Mouse (Mus musculus) limb, embryonic 13.5 days (tissue): ENCODE measurements around the gene Gm47791. TPM values are rescaled to one million over a fixed set of nuclear protein-coding genes. Genes with fewer than 3 reads are reported as not detected.
A peak's percentile ranks its signal among the peaks of the same experiment; 100 is the strongest.

Experiments
- ATAC-seq: fragments of 200-750 bp; cut with Nextera tagmentation; 2 replicates; pipeline ENCODE4 v1.8.0; 2017; ENCODE audit warnings: low read depth, moderate number of reproducible peaks, moderate TSS enrichment; ENCODE audit not compliant: low FRiP score
- H3K27ac ChIP-seq: fragments of 300-500 bp; sonication (generic); 2 replicates; pipeline ENCODE4 v1.5.1; 2015; ENCODE audit warnings: inconsistent platforms, mild to moderate bottlenecking, moderate library complexity
- H3K27me3 ChIP-seq: fragments of 300-500 bp; sonication (generic); 2 replicates; pipeline ENCODE4 v1.6.1; 2015; ENCODE audit warnings: mild to moderate bottlenecking, inconsistent platforms
- H3K36me3 ChIP-seq: fragments of 300-500 bp; sonication (generic); 2 replicates; pipeline ENCODE4 v1.6.1; 2015; ENCODE audit warnings: inconsistent platforms, mild to moderate bottlenecking, moderate library complexity
- H3K4me1 ChIP-seq: fragments of 300-500 bp; sonication (generic); 2 replicates; pipeline ENCODE4 v1.6.1; 2015; ENCODE audit warnings: inconsistent platforms
- H3K4me2 ChIP-seq: fragments of 300-500 bp; sonication (generic); replicated peaks from 2 replicates; pipeline ENCODE4 v1.6.1; 2015; ENCODE audit warnings: inconsistent platforms, mild to moderate bottlenecking, moderate library complexity
- H3K4me3 ChIP-seq: fragments of 300-500 bp; sonication (generic); 2 replicates; pipeline ENCODE4 v1.5.1; 2015; ENCODE audit warnings: moderate library complexity, mild to moderate bottlenecking, inconsistent platforms
- H3K9ac ChIP-seq: fragments of 300-500 bp; sonication (generic); 2 replicates; pipeline ENCODE4 v1.6.1; 2015; ENCODE audit warnings: mild to moderate bottlenecking, inconsistent platforms
- H3K9me3 ChIP-seq: fragments of 300-500 bp; sonication (generic); 2 replicates; pipeline ENCODE4 v1.6.1; 2016; ENCODE audit warnings: inconsistent platforms
- WGBS: fragments of 180-500 bp; shearing (Covaris S2); methylation state at CpG from one replicate; pipeline ENCODE4 v1.1.7; 2015; 5-methylcytosine and 5-hydroxymethylcytosine counted together
- polyA plus RNA-seq: library from polyadenylated mRNA; unstranded; fragments of >200 nt; fragmentation: Nextera tagmentation; extraction: Ambion mirVana; gene quantifications from 2 replicates; pipeline ENCODE4 v1.2.1, GENCODE M21; 2015

Gm47791 gene
- polyA plus RNA-seq, result not detected in 2 replicates

DNA sequence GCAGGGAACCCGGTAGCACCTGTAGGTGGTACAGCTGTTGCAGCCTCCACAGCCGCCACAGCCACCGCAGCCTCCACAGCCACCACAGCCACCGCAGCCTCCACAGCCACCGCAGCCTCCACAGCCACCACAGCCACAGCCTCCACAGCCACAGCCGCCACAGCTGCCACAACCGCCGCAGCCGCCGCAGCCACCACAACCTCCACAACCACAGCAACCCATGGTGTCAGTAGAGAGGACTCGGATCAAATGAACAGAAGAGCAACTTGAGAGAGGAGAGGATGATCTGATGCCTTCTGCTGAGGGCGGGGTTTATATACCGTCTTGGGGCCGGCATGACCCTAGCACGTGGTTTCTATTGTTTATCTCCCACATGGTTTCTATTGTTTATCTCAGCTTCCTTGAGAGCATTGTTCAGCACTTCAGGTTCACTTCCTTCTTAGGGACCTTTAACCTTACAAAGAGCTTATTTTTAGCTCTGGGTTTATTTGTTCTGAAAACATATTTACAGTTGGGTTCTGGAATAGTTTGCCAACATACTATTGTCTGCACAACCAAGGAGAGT is at the start of gene Gm47791:
Gene Gm47791, minus strand, starts transcription at position 222 of the 565 bp plus-strand sequence.
- H3K36me3 ChIP-seq, result no peaks in the 10 kb centered on the region
- H3K9ac ChIP-seq, result no peak within 1 kb of the TSS
- no peak within 1 kb of the TSS for H3K4me2 ChIP-seq
- H3K4me1 ChIP-seq, result no peaks in the 10 kb centered on the region; the same call in 1 of the 2 replicates
- H3K27ac ChIP-seq, result no peak within 1 kb of the TSS
- H3K4me3 ChIP-seq, result no peak within 1 kb of the TSS
- no peak for ATAC-seq
- H3K27me3 ChIP-seq, result no peaks in the 10 kb centered on the region
- 0 out of 2 replicates have a peak, but pooled peaks cover 4% of the 10 kb centered on the region for H3K9me3 ChIP-seq
- WGBS, result 83% methylated on average over 15 of the region's 15 CpGs

DNA sequence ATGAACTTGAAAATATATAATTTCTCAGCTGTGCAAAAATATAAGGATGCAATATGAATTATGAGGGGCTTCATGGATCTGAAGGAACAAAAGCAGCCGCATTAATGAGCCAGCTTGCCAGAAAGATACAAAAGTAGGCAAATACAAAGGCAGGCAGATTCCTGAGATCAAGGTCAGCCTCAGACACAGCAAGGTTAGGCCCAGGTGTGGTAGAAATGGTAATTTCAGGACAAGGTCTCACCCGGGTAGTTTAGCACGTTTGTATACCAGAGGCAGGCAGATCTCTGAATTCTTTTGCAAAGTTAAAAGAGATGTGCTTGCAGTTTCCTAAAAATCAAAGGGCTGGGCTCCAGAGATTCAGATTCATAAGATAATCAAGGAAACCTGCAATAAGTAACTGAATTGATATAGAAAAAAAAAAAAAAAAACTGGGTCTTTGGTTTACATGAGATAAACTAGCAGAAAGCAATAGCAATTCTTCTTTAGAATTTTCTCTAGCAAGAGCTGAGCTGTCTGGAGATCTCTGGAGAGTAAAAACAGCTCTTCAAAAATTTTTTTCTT is 49.7 kb upstream of the Gm47791 start:
- no peak for ATAC-seq
- WGBS, result 69% methylated on average over 3 of the region's 3 CpGs
- H3K9ac ChIP-seq, result no peak overlapping the region
- 0 out of 2 replicates have a peak overlapping the region, but pooled peaks have one; percentile 28 for H3K4me2 ChIP-seq
- no peak overlapping the region for H3K4me3 ChIP-seq
- no peak overlapping the region for H3K27ac ChIP-seq
- H3K9me3 ChIP-seq, result no peaks in the 10 kb centered on the region
- H3K27me3 ChIP-seq, result no peaks in the 10 kb centered on the region
- no peaks in the 10 kb centered on the region for H3K36me3 ChIP-seq
- peaks cover 7% of the 10 kb centered on the region; the same call in 1 of the 2 replicates for H3K4me1 ChIP-seq

DNA sequence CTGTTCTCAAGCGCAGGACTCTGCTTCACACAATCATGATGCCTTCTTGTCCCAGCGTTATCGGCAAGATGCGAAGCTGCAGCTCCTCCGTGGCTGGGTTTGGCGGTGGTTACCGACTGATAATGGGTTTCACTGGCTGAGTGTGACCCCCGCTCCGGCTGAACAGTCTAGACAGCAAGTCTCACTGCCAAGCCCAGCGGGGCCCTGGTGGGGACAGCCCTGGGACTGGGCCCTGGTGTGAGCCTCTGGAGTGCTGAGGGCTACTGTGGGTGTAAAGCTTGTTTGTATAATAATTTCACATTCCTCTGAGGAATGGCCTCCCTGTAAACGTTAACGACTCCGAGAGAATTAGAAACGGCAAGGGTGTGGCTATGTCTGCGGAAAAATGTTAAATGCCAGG is 49.1 kb upstream of the Gm47791 start:
- Histone ChIP-seq H3K27ac (peak overlapping the region; percentile 28; the same call in 1 of the 2 replicates), H3K36me3 (no peaks in the 10 kb centered on the region), H3K4me2 (peak overlapping the region; percentile 28; the same call in 1 of the 2 replicates), H3K27me3 (no peaks in the 10 kb centered on the region), H3K4me1 (peaks cover 7% of the 10 kb centered on the region; the same call in 1 of the 2 replicates), H3K9me3 (no peaks in the 10 kb centered on the region), H3K9ac (no peak overlapping the region), H3K4me3 (no peak overlapping the region)
- no peak for ATAC-seq
- WGBS, result 44% methylated on average over 15 of the region's 15 CpGs

DNA sequence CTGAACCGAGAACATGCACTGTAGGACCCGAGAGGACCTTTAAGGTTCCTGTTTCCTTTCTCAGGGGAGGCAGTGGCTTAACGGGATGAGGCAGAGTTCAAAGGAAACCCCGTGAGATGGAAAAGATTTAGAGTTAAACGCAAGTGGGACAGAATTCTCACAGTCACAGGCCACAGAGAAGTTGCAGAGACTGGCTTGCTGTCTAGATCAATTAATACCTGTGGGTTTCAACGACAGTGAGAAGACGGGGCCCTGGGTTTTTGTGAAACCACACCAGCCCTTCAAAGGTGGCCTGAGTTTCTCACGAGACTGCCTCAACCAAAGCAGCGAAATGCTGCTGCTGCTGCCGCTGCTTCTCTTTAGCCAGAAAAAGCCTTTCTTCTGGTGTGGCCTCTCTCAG is 48.3 kb upstream of the Gm47791 start:
- 40% methylated on average over 10 of the region's 10 CpGs for WGBS
- Histone ChIP-seq H3K4me3 (no peak overlapping the region), H3K36me3 (no peaks in the 10 kb centered on the region), H3K27me3 (no peaks in the 10 kb centered on the region), H3K4me1 (peaks cover 7% of the 10 kb centered on the region; the same call in 1 of the 2 replicates), H3K9me3 (no peaks in the 10 kb centered on the region), H3K9ac (no peak overlapping the region), H3K4me2 (no peak overlapping the region), H3K27ac (no peak overlapping the region)
- no peak for ATAC-seq

DNA sequence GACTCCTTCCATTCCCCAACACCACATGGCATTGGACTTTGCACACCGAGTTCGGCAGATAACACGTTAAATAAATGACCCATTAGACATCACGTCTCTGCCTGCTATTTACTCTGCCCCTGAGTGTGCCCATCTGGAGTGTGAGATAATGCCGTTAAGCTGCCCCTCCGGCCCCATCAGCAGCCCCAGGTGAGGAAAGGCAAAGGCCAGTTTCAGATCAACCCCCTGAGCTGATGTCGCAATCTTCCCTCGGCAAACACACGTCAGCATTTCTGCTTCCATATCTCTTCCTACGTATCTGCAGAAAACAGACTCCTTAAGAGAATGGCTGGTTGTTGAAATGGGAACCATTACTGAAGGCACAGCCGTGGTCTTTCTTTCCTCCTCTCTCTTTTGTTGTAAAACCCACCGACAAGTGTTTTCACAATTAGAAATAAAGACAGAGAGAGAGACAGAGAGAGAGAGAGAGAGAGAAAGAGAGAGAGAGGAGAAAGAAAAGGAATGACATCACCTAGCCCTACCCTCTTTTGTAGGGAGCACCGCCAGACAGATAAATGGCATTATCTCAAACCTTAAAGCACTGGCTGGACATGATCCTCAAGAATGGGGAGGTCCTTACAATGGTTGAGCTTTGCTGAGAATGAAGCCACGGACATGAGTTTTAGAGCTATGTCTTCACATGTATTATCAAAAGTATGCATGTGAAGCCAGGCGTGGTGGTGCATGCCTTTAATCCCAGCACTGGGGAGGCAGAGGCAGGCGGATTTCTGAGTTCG is 45.1 kb upstream of the Gm47791 start:
- H3K36me3 ChIP-seq, result no peaks in the 10 kb centered on the region
- WGBS, result 75% methylated on average over 17 of the region's 17 CpGs
- H3K4me3 ChIP-seq, result no peak overlapping the region
- H3K27ac ChIP-seq, result no peak overlapping the region
- no peak for ATAC-seq
- no peaks in the 10 kb centered on the region for H3K27me3 ChIP-seq
- no peak overlapping the region for H3K4me2 ChIP-seq
- peaks cover 7% of the 10 kb centered on the region; the same call in 1 of the 2 replicates for H3K4me1 ChIP-seq
- no peaks in the 10 kb centered on the region for H3K9me3 ChIP-seq
- H3K9ac ChIP-seq, result no peak overlapping the region

DNA sequence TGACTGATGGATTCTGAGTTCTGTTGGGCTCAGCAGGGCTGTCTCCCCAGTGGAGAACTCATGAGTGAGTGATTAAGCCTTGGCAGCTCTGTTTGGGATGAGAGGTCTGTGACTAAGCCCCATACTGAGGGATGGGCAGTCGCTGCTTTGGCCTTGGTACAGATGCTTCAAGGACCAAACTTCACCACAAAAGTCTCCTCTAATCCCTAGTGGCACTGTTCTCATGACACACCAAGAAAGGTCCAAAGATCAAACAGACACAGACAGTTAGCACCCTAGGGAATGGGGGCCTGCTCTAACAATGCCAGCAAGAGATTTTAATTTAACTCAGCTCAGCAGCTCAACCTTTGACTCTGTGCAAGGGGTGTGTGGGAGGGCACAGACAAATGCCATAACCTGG is 40.7 kb upstream of the Gm47791 start:
- no peak overlapping the region for H3K4me2 ChIP-seq
- H3K4me3 ChIP-seq, result no peak overlapping the region
- no peaks in the 10 kb centered on the region for H3K9me3 ChIP-seq
- H3K4me1 ChIP-seq, result peaks cover 4% of the 10 kb centered on the region; the same call in 1 of the 2 replicates
- H3K36me3 ChIP-seq, result no peaks in the 10 kb centered on the region
- no peak overlapping the region for H3K27ac ChIP-seq
- WGBS, result 65% methylated on average over 1 of the region's 1 CpGs
- ATAC-seq, result no peak
- H3K27me3 ChIP-seq, result no peaks in the 10 kb centered on the region
- no peak overlapping the region for H3K9ac ChIP-seq

DNA sequence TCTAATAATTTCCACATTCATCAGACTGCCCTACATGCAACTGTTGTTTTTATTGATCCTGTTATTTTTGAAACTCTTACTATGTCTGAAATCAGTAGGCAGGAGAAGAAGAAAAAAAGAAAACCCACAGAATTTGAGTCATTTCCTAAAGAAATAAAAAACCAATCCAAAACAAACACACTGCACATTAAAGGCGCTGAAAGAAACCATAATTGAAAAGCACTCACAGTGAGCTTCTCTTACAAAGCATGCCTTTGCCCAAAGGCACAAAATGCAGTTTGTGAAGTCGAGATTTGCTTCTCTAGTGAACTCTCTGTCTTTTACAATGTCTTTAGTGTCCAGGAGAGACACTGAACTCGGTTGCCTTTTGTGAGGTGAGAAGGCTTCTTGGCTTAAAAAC is 37.5 kb upstream of the Gm47791 start:
- H3K4me2 ChIP-seq, result no peak overlapping the region
- H3K27me3 ChIP-seq, result no peaks in the 10 kb centered on the region
- H3K9ac ChIP-seq, result no peak overlapping the region
- H3K27ac ChIP-seq, result peak overlapping the region; percentile 34; the same call in 1 of the 2 replicates
- no peak overlapping the region for H3K4me3 ChIP-seq
- H3K9me3 ChIP-seq, result no peaks in the 10 kb centered on the region; the same call in 1 of the 2 replicates
- 0 out of 2 replicates have a peak, but pooled peaks have one; percentile 24 for ATAC-seq
- no peaks in the 10 kb centered on the region for H3K36me3 ChIP-seq
- peaks cover 4% of the 10 kb centered on the region; the same call in 1 of the 2 replicates for H3K4me1 ChIP-seq
- 34% methylated on average over 3 of the region's 3 CpGs for WGBS

DNA sequence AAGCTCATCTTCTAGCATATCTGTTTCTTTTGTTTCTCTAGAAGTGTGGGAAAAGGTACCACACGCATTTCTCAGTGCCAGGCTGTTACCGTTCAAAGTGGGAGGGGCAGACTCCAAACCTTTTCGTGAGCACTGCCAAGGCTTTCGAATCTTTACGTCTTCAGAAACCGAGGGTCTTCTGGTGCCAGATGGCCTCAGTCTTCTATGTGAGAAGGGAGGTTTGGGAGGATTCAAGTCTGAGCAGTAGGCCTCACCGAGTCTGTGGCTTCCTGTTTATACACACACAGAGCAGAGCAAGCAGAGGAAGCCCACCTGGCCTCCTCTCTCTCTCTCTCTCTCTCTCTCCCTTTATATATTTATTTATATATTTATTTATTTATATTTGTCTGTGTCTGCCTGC is 36.2 kb upstream of the Gm47791 start:
- H3K9me3 ChIP-seq, result no peaks in the 10 kb centered on the region; the same call in 1 of the 2 replicates
- no peak overlapping the region for H3K9ac ChIP-seq

DNA sequence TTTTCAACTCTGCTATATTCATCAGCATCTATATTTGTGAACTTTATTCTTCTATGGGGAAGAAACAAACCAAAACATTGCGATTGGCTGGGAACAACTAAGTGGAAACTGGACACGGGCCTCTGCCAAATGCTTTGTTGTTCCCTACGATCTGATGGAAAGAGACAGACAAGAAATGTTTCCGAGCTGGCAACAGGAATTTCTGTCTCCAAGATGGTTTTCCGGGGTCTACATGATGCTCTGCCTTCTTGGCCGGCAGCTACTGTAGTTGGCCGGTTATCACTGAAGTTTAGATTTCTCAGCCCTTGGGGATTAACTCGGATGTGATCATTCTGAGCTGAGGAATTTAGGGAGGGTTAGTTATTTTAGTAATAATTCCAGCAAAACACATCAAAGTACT is 35.3 kb upstream of the Gm47791 start:
- H3K4me2 ChIP-seq, result no peak overlapping the region
- H3K27me3 ChIP-seq, result no peaks in the 10 kb centered on the region
- no peaks in the 10 kb centered on the region; the same call in 1 of the 2 replicates for H3K9me3 ChIP-seq
- no peak overlapping the region for H3K4me3 ChIP-seq
- H3K9ac ChIP-seq, result no peak overlapping the region
- no peak overlapping the region for H3K27ac ChIP-seq
- H3K36me3 ChIP-seq, result no peaks in the 10 kb centered on the region
- ATAC-seq, result no peak
- peaks cover 4% of the 10 kb centered on the region; the same call in 1 of the 2 replicates for H3K4me1 ChIP-seq
- 84% methylated on average over 8 of the region's 8 CpGs for WGBS

More for the DNA sequence above, 36.2 kb upstream of the Gm47791 start:
- H3K36me3 ChIP-seq, result no peaks in the 10 kb centered on the region
- 82% methylated on average over 7 of the region's 7 CpGs for WGBS
- H3K27me3 ChIP-seq, result no peaks in the 10 kb centered on the region
- ATAC-seq, result no peak
- H3K4me2 ChIP-seq, result no peak overlapping the region
- no peak overlapping the region for H3K27ac ChIP-seq
- peaks cover 4% of the 10 kb centered on the region; the same call in 1 of the 2 replicates for H3K4me1 ChIP-seq
- no peak overlapping the region for H3K4me3 ChIP-seq

DNA sequence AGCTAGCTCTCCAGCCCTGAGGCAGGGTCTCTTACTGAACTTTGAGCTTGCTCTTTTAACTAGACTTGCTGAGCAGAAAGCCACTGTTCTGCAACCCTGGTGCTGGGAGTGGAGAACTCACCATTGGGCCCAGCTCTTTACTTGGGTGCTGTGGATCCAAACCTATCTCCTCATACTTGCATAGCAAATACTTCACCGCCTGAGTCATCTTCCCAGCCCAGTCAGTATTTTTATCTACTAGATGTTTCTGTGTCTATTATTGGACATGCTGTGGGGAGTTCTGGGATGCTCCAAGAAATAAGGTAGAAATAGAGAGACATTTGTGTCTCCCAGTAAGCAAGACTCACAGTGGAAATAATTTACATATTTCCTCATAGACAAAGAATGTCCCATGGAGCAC is 33.0 kb upstream of the Gm47791 start:
- Histone ChIP-seq H3K27me3 (no peaks in the 10 kb centered on the region), H3K36me3 (no peaks in the 10 kb centered on the region), H3K4me2 (no peak overlapping the region), H3K9me3 (no peaks in the 10 kb centered on the region; the same call in 1 of the 2 replicates), H3K9ac (no peak overlapping the region), H3K4me3 (no peak overlapping the region), H3K4me1 (peaks cover 3% of the 10 kb centered on the region; the same call in 1 of the 2 replicates), H3K27ac (no peak overlapping the region)
- no peak for ATAC-seq
- 88% methylated on average over 1 of the region's 1 CpGs for WGBS

DNA sequence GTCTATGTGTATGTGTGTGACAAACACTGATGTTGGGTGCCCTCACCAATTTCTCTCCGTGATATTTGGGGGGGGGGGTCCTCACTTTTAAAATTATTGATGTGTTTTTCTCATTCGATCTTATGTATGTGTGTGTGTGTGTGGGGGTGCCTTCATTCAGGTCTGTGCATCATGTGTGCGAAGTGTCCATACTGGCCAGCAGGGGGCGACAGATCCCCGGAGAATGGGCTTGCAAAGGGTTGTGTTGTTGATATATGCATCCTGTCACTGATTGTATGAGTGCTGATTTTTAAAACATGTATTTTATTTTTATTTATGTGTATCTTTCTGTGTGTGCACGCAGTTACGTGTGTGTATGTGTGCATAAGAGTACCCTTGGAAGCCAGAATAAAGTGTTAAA is 32.6 kb upstream of the Gm47791 start:
- no peak for ATAC-seq
- no peak overlapping the region for H3K4me3 ChIP-seq
- H3K9me3 ChIP-seq, result no peaks in the 10 kb centered on the region; the same call in 1 of the 2 replicates
- no peaks in the 10 kb centered on the region for H3K4me1 ChIP-seq
- H3K9ac ChIP-seq, result no peak overlapping the region
- H3K27ac ChIP-seq, result no peak overlapping the region
- 77% methylated on average over 7 of the region's 7 CpGs for WGBS
- H3K27me3 ChIP-seq, result no peaks in the 10 kb centered on the region
- no peaks in the 10 kb centered on the region for H3K36me3 ChIP-seq
- H3K4me2 ChIP-seq, result no peak overlapping the region
